Mouse (Mus musculus) lung, adult 2 months (tissue): ENCODE results near the gene Dnajc4. TPM values are rescaled to one million over a fixed set of nuclear protein-coding genes. Genes with fewer than 3 reads are reported as not detected.

Experiments
- DNase-seq: peaks from one replicate; pipeline ENCODE4 v3.0.0; 2022
- H3K4me1 ChIP-seq: fragments of 200-500 bp; 2 replicates; pipeline ENCODE4 v1.6.1; 2011; ENCODE audit warnings: low read length; ENCODE audit not compliant: control insufficient read depth, insufficient read depth
- H3K4me3 ChIP-seq: fragments of 200-500 bp; replicated peaks from 2 replicates; pipeline ENCODE3; 2011; ENCODE audit warnings: low read depth, mild to moderate bottlenecking, control low read depth, low read length; ENCODE audit errors: extremely low read depth
- CTCF ChIP-seq: fragments of 200-500 bp; IDR thresholded peaks from 2 replicates; pipeline ENCODE4 v1.5.1; 2011; ENCODE audit warnings: mild to moderate bottlenecking, low read length, control low read depth; ENCODE audit not compliant: insufficient read depth
- POLR2A ChIP-seq: fragments of 200-500 bp; IDR thresholded peaks from 2 replicates; pipeline ENCODE4 v1.6.1; 2011; ENCODE audit warnings: low read depth, mild to moderate bottlenecking, control low read depth, low read length, borderline replicate concordance; ENCODE audit errors: extremely low read depth
- WGBS: fragments of 180-500 bp; shearing (Covaris S2); methylation state at CpG from one replicate; pipeline ENCODE4 v1.1.7; 2018; 5-methylcytosine and 5-hydroxymethylcytosine counted together
- polyA plus RNA-seq: library from polyadenylated mRNA; depleted of rRNA; stranded (reverse); fragments of >200 nt; gene quantifications from 2 replicates; pipeline ENCODE4 v1.2.3, GENCODE M21; 2012

Gene Dnajc4
- polyA plus RNA-seq, 1 experiment: 38.9 TPM

DNA sequence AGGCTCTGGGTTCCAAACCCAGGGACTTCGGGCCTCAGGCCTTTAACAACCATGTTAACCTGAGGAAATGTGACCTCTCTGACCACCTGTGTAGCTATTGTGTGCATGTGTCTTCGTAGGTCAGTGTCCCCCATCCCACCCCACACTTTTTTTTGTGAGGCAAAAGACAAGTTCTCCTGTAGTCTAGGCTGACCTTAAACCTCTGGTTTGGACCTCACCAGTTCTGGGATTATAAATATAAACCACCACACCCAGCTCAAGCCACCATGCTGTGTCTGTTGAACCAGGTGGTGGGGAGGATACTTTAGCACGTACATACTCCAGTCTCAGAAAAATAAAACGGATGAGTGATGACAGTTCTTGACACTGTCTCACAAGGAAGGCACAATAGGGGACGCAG, 42.4 kb downstream of the Dnajc4 start:
- 51% methylated on average over 5 of the region's 5 CpGs for WGBS
- no peak for DNase-seq
- TF ChIP-seq CTCF (no peak), POLR2A (no peak)
- peaks cover 11% of the 10 kb centered on the region for H3K4me1 ChIP-seq
- no peak overlapping the region for H3K4me3 ChIP-seq

DNA sequence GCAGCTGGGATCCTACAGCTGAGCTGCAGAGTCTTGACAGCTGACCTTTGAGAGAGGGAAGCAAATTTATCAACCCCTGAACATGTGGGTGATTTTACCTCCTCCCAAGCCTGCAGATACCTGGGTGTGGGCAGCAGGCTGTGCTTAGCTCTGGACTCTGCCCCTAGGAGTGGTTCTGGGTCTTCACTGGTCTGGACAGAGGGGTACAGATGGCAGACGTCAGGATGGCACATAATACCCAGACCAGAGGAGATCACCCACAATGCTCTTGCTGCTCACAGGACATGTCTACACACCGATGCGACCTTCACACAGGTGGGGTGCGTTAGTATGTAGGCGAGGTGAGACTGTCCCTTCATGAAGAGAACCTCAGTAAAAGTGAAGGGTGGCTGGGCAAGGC, 42.8 kb downstream of the Dnajc4 start:
- Histone ChIP-seq H3K4me1 (peaks cover 11% of the 10 kb centered on the region), H3K4me3 (no peak overlapping the region)
- TF ChIP-seq CTCF: no peak
- no peak for TF ChIP-seq POLR2A
- 85% methylated on average over 5 of the region's 5 CpGs for WGBS
- DNase-seq: no peak

DNA sequence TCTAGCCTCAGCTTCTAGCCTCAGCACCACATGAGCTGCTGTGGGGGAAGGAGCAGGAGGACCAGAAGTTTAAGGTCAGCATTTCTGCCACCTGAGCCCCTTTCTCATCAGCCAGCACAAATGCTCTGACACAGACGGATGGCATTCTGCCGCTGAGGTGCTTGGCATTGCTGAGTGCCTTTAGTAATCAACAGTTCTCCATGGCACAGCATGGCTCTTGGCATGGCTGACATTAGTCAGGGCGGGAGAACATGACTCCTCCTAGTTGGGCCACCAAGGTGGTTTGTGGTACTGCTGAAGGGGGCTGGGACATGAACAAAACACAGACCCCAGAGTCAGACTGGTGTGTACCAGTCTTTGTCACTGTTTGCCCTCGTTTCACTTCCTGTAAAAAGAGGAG, 44.2 kb downstream of the Dnajc4 start:
- no peak for DNase-seq
- no peak for TF ChIP-seq POLR2A
- no peak for TF ChIP-seq CTCF

DNA sequence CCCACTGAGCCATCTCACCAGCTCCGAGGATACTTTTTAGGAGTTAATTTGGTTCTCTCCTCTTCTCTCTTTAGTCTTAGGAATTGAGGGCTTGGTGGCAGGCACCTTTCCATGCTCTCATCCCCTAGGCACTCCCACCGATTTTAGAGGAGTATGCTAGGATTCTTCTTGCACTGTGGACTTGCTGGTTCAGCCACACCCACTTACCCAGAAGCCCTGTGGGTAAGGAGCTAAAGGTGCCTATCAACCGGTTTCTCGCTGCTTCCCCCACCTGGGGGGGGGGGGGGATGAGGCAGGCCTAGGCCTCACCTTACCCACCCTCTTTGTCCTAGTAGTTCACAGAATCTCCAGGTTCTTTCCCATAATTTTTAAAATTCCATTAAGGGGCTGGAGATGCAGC, 44.6 kb downstream of the Dnajc4 start:
- 66% methylated on average over 4 of the region's 4 CpGs for WGBS
- Histone ChIP-seq H3K4me1 (peaks cover 3% of the 10 kb centered on the region), H3K4me3 (no peak overlapping the region)
- no peak for TF ChIP-seq POLR2A
- TF ChIP-seq CTCF: no peak
- DNase-seq: no peak

More for the DNA sequence above, 44.2 kb downstream of the Dnajc4 start:
- Histone ChIP-seq H3K4me3 (no peak overlapping the region), H3K4me1 (peaks cover 5% of the 10 kb centered on the region)
- 66% methylated on average over 4 of the region's 4 CpGs for WGBS

DNA sequence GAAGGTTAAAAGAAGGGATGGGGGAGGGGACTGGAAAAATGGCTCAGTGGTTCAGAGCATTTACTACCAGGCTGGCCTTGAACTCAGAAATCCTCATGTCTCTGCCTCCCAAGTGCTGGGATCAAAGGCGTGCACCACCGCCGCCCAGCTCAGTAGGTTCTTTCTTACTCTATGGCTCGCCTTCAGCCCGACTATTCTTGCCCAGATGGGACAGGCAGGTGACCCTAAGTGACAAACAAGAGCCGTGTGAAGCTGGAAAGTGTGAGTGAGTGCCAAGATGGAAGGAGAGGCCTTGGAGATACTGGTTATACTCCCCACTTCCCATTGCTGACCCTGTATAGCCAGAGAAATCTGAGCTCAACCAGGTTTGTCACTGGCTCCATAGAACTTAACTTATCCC, 48.7 kb downstream of the Dnajc4 start:
- WGBS: 92% methylated on average over 6 of the region's 6 CpGs
- DNase-seq: no peak
- TF ChIP-seq POLR2A (no peak), CTCF (no peak)
- Histone ChIP-seq H3K4me3 (no peak overlapping the region), H3K4me1 (peaks cover 7% of the 10 kb centered on the region; the same call in 1 of the 2 replicates)

DNA sequence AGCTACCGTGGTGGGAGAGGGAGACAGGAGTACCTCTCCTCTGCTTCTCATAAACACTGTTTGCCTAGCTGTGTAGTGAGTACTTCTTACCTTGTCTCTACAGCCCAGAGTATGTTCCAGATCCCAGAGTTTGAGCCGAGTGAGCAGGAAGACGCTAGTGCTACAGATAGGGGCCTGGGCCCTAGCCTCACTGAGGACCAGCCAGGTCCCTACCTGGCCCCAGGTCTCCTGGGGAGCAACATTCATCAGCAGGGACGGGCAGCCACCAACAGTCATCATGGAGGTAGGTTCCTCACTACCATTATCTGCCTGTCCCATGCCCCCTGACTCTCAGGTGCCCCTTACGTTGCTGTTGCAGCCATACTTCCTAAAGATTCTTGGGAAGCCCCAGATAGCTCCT, 49.6 kb downstream of the Dnajc4 start:
- H3K4me1 ChIP-seq: peaks cover 7% of the 10 kb centered on the region; the same call in 1 of the 2 replicates
- 24% methylated on average over 5 of the region's 5 CpGs for WGBS
- no peak for DNase-seq
- TF ChIP-seq CTCF (no peak), POLR2A (no peak)
- peak overlapping the region; percentile 75 for H3K4me3 ChIP-seq

DNA sequence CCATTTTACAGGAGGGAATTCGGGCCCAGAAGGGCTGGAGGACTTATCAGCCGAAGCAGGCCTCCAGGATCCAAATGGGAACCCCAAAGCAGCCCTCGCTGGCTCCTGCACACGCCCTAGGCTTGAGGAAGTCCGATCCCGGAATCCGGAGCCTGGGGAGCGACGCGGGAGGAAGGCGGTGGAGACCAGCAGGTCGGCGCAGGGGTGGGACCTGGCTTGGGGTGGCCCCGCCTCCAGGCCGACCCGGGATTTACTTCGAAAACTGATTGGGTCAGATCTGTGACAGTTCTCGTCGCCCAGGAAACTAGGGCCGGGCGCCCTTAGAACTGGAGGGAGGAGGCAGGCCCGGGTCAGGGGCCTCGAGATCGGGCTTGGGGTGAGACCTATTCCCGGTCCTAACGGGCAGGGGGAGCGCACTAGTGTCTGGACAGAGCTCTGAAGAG, 50.1 kb downstream of the Dnajc4 start, which contains the start of gene Gpr137:
TSS of gene Gpr137 (minus strand) at position 232 of the 443 bp plus-strand sequence.
- no peak for TF ChIP-seq CTCF
- TF ChIP-seq POLR2A: peak; percentile 87
- peaks cover 7% of the 10 kb centered on the region; the same call in 1 of the 2 replicates for H3K4me1 ChIP-seq
- DNase-seq: peak; percentile 92
- under 1% methylated on average over 27 of the region's 27 CpGs for WGBS
- H3K4me3 ChIP-seq: peak within 1 kb of the TSS; percentile 99

DNA sequence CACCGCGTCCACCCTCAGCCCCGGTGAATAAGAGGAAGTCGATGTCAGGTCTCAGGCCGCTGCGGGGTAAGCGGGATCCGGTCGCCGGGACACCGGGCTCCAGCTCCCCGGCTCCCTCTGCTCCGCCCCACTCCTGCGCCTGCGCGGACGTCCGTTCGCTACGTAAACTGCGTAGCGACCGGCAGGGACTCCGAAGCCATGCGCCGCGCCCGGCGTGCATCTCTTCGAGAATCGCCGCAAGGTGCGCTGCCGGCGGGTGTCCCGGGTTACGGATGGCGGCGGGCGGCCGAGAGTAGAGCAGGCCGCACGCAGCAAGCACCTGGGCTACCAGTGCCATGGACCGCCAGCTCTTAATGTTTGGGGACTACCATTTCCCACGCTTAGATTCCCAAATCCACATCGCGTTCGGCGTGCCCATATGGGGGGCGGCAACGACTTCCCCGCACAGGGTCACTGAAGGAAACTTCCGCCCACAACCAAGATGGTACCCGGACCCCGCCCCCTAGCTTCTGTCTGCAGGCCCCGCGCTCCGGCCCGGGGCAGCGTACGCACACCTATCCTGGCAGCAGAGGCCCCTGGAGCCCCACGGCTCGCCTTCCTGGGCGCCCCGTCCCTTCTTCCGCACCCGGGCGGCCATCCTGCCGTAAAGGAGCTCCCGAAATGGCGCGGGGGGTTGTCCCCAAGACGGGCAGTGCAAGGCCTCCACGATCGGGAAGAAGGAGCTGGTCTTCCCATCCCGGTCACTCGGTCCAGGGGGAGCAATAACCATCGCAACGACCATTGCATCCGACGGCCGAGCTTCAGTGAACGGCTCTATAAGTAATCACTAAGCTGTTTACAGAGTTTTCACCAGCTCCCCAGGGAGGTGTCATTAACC, 50.8 kb downstream of the Dnajc4 start, which contains the start of gene Bad:
TSS of gene Bad (plus strand) at position 490 of the 877 bp plus-strand sequence.
- DNase-seq: peak; percentile 96
- peak within 1 kb of the TSS; percentile 99 for H3K4me3 ChIP-seq
- TF ChIP-seq POLR2A (peak; percentile 49; the same call in 1 of the 2 replicates), CTCF (no peak)
- under 1% methylated on average over 83 of the region's 83 CpGs for WGBS
- peaks cover 7% of the 10 kb centered on the region; the same call in 1 of the 2 replicates for H3K4me1 ChIP-seq

DNA sequence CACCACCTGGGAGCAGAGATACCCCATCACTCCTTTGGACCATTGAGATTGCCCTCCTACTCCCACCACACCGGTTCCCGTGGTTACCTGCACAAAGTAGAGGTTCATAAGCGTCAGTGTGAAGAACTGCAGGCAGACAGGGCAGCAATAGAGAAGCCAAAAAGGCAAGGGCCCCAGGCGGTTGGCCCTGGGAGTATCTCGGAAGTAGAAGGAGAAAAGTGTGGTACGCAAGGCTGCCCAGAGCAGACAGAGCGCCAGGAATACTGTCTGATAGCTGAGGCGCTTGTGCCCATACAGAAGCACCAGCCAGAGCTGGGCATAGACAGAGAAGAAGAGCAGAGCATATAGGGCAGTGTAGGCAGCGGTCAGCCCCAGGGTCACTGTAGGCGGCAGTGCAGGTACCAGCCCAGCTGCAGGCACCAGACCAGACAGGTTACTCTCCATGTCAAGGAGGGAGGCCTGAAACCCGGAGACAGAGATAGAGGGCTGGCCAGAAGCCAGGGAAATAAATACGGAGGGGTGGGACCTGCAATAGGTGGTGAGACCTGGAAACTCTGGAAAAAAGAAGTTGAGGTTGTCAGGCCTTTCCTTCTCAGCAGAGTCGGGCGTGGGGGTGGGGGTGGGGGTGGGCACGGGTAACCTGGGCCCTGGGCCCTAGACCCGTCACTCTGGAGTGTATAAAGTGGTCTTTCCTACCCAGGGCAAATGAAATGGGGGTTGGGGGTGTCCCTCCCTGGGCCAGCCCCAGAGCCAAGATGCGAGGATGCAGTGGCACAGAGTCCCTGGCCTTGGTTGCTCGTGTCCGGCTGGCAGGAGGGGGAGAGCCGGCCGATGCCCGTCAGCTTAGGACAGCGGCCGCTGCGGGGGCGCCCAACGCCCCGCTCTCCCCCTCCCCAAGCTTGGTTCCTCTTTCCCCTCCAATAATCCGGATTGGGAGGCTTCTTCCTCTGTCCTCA, 51.7 kb downstream of the Dnajc4 start:
- peak overlapping the region; percentile 87 for H3K4me3 ChIP-seq
- TF ChIP-seq POLR2A (no peak), CTCF (no peak)
- WGBS: 21% methylated on average over 29 of the region's 29 CpGs
- peaks cover 7% of the 10 kb centered on the region; the same call in 1 of the 2 replicates for H3K4me1 ChIP-seq
- DNase-seq: no peak
